Mouse (Mus musculus) spleen, postnatal 36 days (tissue): Measurements from ENCODE around the gene Bbs9.

Source experiments
- DNase-seq, 2 experiments: peaks; one replicate each; pipeline ENCODE4 v3.0.0; 2022; ENCODE audit warnings: low spot score in 2 of 2, mixed read lengths in 1 of 2

Bbs9 gene

DNA sequence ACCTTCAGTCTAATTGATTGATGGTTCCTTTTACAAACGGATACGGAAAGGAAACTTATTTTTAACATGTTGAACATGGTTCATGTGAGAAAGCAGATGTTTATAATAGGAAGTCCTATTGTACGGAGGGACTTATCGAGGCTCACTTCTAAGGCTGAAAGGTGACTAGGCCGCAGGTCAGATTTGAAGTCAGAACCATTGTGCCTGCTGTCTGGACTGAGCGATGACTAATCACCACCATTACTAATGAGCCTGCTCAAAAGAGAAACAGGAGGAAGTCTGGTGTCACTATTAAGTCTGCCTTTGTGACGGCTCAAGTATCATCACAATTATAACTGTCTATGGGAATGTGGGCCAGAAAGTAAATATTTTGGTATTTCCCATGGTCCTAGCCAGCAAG, 325.2 kb downstream of the Bbs9 start:
- DNase-seq, result no peak

DNA sequence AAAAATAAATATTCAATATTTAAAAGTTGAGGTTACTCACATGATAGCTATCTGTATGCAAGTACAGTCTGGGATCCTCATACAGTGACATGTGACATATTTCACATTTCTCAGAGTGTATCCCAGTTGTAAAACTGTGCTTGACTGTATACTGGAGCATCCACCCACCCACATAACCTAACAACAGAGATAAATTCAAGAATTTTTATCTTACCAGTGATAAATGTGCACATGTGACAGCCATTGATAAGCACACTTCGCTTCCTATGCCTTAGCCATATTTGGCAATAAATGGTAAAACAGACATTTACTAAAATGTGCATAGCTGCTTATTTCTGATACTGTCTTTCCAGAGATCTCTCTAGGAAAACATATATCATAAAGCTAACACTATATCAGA, 330.5 kb downstream of the Bbs9 start:
- no peak for DNase-seq

DNA sequence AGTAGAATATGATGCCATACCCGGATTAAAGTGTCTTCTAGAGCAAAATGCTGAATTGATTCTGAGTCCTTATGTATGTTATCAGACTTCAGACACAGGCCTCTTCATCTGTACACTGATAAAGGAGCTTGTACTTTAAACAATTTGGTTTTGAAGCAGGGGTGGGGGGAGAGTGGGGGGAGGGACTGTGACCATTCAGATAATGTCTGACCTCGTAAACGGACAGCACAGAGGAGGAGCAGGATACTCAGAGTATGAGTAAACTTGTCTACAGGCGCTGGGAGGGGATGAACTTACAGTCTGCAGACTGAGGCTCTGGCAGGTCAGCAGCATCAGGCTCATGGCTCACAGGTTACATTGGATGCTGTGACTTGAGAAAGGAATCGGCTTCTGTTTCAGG, 331.0 kb downstream of the Bbs9 start:
- no peak for DNase-seq

DNA sequence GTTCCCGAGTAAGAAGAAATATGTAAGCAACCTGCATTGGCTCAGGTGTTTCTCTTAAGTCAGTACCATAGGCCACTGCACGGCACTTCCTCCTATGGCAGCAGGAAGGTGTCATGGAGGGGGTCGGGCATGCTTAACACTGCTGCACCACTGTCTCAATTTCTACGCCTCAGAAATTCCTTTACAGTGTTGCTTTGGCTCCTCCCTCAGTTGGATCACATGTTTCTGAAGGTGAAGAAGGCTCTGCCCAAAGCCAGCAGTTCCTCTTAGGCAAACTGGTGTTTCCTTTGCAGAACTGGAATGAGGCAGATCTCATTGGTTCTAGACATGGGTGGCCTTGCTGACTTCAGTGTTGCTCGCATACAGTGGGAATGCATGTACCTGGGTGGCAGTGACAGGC, 332.2 kb downstream of the Bbs9 start:
- DNase-seq, result no peak

DNA sequence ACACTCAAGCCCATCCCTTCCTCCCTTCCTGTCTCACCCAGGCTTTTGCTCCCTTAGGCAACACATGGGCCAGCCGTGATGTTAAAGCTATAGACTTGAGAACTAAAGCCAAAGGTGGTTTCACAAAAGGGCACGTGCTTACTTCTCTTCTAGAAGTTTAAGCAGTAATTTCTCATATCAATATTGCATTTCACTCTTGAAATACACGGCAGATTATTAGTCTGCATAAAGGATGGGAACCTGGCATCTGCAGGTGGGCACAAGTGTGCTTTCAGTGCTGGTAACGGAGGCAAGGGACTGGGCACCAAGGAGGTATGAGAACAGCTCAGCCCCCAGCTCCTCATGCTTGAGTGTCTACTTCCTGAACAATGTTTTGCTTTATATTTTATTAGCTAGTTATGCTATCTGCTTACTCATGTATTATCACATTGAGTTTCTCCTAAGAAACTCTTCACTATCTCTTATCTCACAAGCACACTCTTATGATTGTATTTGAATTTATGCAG, 334.2 kb downstream of the Bbs9 start:
- no peak for DNase-seq

DNA sequence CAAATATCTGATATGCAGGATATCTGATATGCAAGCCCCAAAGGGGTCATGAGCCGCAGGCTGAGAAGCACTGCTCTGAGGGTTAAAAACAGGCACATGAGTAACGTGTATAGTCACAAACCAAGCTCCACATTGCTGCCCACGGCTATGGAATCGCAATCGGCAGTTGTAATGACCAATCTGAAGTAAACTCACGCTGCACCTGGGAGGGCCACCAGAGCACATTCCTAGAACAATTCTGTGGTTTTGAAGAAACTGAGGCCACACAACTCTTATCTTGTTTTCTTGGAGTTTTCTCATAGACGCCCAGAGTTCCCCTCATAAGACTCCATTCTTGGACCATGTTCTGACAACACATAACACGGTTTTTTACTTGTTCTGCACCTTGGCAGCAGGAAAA, 334.9 kb downstream of the Bbs9 start:
- no peak for DNase-seq

DNA sequence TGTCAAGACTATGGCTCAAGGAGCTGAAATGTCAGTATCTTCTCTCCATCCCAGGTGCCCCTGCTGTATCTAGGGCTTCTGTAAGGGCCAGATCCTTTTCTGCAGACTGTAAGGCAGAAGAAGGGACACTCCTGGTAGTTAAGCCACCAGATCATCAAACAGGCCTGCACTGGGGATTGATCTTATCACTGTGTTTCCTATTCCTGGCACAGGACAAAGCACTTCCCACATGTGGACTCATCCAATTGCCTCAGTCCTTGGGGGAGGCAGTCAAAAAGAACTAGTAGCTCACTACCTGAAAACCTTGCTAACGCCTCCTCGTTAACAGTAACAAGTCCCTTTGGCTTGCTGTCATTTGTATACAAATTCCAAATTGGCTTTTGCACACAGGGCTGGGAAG, 336.4 kb downstream of the Bbs9 start:
- DNase-seq, result no peak

DNA sequence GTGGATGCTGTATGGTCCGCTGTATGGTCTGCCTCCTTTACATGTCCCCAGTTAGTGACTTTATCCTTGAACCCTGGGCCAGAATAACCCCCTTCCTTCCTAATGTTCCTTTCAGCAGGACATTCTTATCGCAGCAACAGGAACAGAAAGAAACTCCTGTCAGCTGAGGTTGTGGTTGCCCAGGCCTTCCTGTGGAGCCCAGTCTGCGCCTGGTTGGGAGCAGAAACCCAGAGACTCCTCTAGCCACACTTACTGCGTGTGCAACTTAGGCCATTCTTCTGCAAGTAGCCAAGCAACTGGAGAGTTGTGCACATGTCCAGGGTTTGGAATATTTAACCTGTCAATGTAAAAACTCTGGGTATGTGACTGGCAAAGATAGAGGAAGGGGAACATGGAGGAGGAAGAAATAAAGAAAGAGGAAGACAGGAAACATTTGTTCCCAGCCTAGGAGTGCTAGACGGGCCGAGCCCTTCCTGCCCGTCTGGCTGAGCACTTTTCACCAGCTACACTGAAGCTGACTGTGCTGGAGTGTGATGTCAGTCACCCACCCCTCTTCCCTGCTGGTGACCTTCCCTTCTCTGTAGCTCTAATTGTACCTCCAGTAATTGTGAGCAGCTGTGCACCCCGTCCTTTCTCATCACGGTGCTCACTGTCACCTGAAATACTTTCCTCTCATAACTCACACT, 339.0 kb downstream of the Bbs9 start:
- no peak for DNase-seq

DNA sequence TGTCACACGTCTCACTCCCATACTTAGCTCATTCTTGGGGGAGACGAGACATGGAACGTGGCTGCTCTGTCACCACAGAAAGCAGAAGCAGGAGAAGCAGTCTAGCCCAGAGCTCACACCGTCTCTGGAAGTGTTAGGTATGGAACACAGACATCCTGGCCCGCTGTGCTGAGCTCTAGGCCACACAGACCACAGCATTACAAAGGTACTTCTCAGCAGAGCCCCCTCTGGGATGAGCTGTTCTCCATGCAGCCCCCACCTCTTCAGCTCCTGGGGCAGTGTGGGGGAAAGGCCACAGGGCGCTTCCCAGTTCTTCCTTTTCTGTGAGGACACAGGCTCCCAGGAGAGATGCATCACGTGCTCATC, 339.6 kb downstream of the Bbs9 start:
- DNase-seq, result no peak

DNA sequence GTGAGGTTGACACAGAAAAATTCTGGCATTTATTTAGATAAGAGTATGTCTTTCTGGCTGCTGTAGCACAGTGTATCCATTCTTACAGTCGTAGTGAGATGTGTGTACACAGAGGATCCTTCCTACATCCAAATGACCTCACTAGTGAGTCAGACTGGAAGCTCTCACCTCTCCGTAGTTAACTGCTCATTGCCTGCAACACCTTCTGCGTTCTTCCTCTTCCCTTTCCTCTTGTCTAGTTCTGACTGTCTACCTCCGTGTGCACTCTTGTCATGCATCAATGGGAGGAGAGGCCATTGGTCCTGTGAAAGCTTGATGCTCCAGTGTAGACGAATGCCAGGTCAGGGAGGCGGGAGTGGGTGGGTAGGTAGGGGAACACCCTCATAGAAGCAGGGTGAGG, 344.0 kb downstream of the Bbs9 start:
- DNase-seq, result no peak

DNA sequence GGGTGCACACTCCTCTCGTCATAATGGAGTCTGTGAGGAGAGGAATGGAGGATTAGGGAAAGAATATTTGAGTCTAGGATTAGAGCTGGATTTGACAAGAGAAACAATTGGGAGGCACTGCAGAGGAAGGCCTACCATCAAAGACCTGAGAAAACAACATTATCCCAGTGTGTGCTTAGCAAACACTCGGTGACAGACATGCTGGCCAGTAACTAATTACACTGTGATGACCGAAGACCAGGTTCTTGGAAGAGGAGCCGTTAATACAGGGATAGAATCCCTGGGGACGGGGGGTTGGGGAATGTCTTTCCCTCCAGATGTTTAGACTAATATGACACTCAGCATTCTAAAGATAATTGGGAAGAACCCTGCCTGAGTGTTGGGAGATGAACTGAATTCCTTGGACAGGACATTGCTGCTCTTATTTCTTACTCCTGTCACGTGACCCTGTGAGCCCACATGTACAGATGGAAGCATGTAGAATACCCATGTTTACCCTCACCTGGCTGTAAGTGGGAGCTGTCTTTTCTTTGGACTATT, 345.2 kb downstream of the Bbs9 start:
- no peak for DNase-seq

DNA sequence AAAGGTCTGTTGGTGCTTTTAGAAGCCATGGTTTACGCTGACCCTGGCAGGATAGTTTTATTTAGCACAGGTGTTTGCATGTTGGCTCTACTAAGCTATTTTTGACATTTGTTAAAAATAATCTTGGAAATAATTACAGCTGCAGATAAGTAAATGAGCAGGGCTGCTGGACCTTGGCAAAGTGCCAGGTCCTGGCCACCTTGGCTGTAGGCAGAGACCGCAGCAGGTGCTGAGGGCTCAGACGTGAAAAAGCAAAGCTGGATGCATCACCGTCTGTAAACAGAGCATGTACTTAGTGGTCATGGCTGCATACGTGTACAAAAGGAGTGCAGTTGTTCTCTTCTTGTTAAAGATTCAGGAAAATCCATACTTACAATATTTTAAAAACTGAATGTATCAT, 347.3 kb downstream of the Bbs9 start:
- no peak for DNase-seq

DNA sequence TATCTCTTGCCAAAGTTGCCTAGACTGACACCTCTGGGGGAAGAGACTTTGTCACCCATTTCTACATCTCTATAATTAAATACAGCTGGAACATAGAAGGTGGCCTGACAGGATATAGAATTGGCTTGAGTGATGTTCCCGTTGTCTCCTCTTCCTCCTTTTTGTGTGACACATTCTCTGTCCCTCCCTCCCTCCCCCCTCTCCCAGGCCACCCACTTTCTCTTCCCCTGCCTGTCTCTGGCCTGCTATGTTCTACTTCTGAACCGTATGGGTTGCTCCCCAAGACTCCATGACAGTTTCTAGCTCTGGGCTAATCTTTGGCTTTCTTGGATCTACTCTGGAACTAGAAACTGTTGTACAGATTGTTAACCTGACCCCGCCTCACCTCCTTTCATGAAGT, 348.3 kb downstream of the Bbs9 start:
- no peak for DNase-seq

DNA sequence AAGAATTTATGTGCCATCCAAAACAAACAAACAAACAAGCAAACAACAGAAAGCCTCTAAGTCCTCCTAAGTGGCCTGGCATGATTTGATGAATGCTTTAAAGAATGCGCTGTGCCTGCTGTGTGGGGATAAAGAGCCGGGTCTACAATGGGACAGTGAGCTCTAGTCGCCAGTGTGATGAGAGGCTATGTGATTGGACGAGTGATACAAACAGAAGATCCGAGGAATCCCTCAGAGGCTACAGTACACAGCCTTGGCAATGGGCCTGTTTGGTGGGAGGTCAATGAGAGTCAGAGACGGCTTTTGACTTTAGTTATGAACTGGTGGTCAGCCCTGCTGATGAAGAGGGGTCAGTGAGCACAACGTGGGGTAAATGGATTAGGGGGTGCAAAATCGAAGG, 349.4 kb downstream of the Bbs9 start:
- no peak for DNase-seq

DNA sequence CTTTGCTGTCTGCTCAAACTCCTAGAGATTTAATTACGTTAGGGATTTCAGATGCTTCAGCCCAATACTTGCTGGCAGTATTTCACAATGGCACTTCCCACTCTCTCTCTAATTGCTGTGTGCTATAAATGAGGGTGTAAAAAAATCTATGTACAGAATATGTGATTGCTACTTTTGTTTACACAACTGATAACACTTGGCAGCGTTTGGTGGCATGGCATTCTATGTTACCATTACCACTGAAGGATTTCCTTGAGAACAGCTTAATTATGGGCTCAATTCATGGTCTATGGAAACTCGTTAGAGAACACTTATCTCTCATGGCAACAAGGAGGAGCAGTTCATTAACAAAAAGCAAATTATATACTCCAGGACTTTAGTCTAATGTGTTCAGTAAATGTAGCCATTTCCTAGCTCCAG, 351.1 kb downstream of the Bbs9 start:
- no peak for DNase-seq

DNA sequence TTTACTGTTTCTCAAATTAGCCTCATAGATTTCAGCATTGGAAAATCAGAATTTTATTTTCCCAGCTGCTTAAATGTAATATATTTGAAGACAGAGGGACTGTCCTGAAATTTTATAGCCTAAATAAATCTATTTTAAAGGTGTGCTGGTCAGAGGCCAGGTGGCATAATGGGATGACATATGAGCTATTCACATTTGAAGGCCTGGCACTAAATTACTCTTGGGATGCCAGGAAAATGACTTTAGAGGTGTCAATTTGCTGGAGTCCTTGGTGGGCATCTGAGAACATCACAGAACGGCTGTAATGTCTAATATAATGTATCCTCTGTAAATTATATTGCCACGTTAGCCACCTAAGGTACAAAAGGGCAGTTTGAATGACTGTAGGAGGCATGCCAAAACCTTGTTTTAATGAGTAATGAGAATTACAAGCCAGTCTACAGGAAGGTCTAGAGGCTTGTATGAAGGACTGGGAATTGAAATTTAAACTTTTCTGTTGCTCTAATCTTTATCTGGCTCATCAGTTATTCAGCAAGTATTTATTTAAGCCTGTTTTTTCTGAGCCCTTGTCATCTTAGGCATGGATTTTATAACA, 351.8 kb downstream of the Bbs9 start:
- DNase-seq, result no peak

DNA sequence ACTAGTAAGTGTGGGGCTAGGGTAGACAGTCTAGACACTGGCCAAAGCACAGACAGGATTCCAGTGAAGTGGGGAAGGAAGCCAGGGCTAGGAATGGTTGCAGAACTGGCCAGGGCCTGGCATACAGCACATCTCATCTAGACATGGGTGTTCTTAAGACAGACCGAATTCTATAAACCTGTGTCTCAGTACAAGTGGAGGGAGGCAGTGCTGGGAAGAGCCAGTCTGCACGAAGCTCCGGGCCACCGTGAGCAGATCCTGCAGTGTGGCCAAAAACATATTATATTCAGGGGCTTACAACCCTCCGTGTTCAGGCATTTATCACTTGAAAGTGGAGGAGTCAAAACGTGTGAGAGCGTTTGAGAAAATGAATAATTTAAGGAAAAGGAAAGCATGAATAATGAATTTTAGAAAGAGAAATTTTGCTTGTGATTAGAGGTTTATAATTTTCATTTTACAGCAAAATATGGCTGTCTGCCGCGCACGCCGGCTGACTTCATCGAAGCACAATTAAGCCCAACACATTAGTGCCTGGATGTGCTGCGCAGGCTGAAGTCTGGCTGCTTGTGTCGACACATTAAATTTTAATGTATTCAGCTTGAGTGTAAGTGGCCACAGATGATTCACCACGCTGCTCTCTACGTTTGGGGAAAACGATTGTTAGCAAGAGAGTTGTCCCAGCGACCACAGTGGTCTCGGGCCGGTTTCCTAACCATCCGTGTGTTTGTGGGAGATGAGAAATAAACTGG, 353.9 kb downstream of the Bbs9 start:
- no peak for DNase-seq

DNA sequence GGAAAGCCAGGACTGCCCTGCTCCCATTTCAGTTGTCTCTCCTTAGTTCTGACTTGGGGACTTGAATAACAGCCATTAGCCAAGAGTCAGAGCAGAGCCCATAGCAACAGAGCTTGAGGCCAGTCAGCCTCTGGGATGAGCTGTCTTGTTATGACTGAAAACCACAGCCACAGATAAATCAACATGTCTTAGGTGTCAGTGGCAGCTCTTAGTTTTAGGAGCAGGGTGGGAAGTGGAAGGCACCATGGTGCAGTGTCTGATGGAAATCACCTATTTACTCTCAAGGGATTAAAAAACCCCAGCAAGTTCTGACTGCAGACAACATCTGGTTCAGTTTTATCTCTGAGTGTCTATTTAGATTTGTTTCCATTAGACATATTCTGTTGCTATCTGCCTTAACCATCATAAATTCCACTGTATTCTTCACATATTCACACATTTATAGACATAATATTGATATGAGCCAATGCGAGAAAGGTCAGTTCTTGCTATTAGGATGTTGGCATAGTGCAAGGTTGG, 359.5 kb downstream of the Bbs9 start:
- DNase-seq, result no peak

DNA sequence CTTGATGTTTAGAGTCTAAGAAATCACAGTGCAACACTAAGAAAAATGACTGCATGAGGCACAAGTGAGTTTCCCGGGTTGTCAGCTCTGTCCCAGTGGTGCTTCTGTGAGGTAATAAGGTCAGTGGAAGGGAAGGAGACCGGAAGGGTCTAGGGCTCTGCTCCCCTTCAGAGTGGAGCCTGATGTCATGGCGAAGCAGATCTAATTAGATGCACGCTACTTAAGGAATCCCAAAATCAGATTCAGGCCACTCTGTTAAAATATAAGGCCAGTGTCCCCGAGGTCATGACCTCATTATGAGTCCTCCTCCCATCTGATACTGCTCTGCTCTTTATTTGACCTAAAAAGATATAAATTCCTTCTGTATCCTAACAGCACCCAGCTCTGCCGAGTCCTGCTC, 361.5 kb downstream of the Bbs9 start:
- no peak for DNase-seq

DNA sequence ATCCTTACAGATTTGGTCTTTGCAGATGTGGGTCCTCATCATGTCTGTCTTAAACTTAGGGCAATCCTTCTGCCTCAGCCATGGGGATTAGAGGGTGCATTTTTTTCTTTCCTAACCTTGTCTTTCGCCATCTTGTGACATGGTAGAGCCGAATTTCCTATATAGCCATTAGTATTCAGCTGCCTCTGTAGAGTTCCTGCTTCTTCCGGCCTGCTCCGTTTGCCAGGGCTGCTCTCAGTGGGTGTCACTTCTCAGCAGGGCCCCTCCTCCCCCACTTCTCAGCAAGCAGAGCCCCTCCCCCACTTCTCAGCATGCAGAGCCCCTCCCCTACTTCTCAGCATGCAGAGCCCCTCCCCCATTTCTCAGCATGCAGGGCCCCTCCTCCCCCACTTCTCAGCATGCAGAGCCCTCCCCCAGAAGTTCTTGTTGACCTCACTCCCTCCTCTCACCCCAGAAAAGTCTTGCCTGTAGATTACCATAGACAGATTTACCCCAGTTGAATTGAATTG, 362.2 kb downstream of the Bbs9 start:
- no peak for DNase-seq

DNA sequence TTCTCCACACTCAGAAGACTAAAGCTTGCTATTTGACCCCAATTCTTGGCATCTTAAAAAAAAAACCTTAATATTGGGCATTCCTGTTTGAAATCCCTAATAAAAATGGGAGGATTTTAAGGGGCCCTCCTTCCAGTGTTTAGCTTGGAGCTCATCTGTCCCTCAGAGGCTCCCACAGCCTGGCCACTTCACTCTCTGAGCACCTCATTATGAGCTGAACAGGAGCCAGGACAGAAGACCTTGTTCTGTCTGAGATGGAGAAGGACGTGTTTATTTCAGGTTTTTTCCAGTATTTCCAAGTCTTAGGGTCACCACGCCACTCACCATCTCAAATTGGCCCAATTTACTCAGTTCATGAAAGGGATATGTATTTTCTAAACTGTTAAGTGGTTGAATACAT, 370.5 kb downstream of the Bbs9 start:
- DNase-seq, result no peak

DNA sequence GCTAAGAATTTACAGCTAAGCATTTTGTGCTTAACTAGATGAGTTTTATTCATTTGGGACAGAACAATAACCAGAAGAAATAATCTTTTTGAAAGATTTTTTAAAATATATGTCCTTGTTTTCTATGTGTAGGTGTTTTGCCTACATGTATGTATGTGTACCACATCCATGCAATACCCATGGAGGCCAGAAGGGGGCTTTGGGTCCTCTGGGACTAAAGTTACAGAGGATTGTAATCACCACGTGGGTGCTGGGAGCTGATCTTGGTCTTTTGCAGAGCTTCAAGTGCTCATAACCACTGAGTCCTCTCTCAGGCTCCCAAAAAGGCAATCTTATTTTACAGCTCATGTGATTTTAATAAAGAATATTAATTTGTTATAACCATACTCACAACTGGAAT, 371.3 kb downstream of the Bbs9 start:
- no peak for DNase-seq
